Mouse (Mus musculus) thymus, adult 2 months (tissue): ENCODE results near the gene Map1lc3a.

Source experiments
- CTCF ChIP-seq: fragments of 200-500 bp; IDR thresholded peaks from 2 replicates; pipeline ENCODE4 v1.5.1; 2012; ENCODE audit warnings: mild to moderate bottlenecking, control low read depth, low read length, moderate library complexity, borderline replicate concordance; ENCODE audit not compliant: control insufficient read depth, poor library complexity, insufficient read depth; ENCODE audit errors: extremely low read depth
- POLR2A ChIP-seq: fragments of 200-500 bp; IDR thresholded peaks from 2 replicates; pipeline ENCODE4 v1.6.1; 2012; ENCODE audit warnings: mild to moderate bottlenecking, low read length, control low read depth, moderate library complexity; ENCODE audit not compliant: control insufficient read depth, poor library complexity, insufficient read depth; ENCODE audit errors: extremely low read depth

- TF ChIP-seq CTCF, result no peak
- no peak for TF ChIP-seq POLR2A
Observed at GRCm38 (mm10) chr2:155285744-155286143, 9.6 kb downstream of the Map1lc3a start.
